Mouse (Mus musculus) intestine, embryonic 16.5 days (tissue): ENCODE results near the gene March4. TPM values are rescaled to one million over a fixed set of nuclear protein-coding genes. Genes with fewer than 3 reads are reported as not detected.

Experiments used
- ATAC-seq: fragments of 200-750 bp; cut with Nextera tagmentation; 2 replicates; pipeline ENCODE4 v1.8.0; 2017; ENCODE audit warnings: moderate TSS enrichment, moderate library complexity
- H3K27ac ChIP-seq: fragments of 300-500 bp; sonication (generic); 2 replicates; pipeline ENCODE4 v1.5.1; 2014; ENCODE audit warnings: mild to moderate bottlenecking, low read length
- H3K27me3 ChIP-seq: fragments of 300-500 bp; sonication (generic); replicated peaks from 2 replicates; pipeline ENCODE4 v1.6.1; 2014; ENCODE audit warnings: low read length, control low read depth, mixed read lengths; ENCODE audit not compliant: control insufficient read depth, insufficient read depth
- H3K36me3 ChIP-seq: fragments of 300-500 bp; sonication (generic); 2 replicates; pipeline ENCODE4 v1.6.1; 2014; ENCODE audit warnings: low read length, control low read depth; ENCODE audit not compliant: control insufficient read depth, insufficient read depth
- H3K4me1 ChIP-seq: fragments of 300-500 bp; sonication (generic); 2 replicates; pipeline ENCODE4 v1.6.1; 2014; ENCODE audit warnings: low read length, control low read depth, mixed read lengths; ENCODE audit not compliant: control insufficient read depth, insufficient read depth
- H3K4me2 ChIP-seq: fragments of 300-500 bp; sonication (generic); 2 replicates; pipeline ENCODE4 v1.6.1; 2014; ENCODE audit warnings: low read depth, low read length, control low read depth
- H3K4me3 ChIP-seq: fragments of 300-500 bp; sonication (generic); 2 replicates; pipeline ENCODE4 v1.5.1; 2014; ENCODE audit warnings: mild to moderate bottlenecking, low read length
- H3K9ac ChIP-seq: fragments of 300-500 bp; sonication (generic); 2 replicates; pipeline ENCODE4 v1.6.1; 2014; ENCODE audit warnings: low read depth, low read length
- H3K9me3 ChIP-seq: fragments of 300-500 bp; sonication (generic); 2 replicates; pipeline ENCODE4 v1.6.1; 2016; ENCODE audit warnings: low read length, control low read depth; ENCODE audit not compliant: control insufficient read depth
- WGBS: fragments of 180-500 bp; shearing (Covaris S2); extraction: QIAGEN DNeasy Blood & Tissue Kit; methylation state at CpG from one replicate; pipeline ENCODE4 v1.1.7; 2014; 5-methylcytosine and 5-hydroxymethylcytosine counted together
- polyA plus RNA-seq: library from polyadenylated mRNA; unstranded; fragments of >200 nt; fragmentation: Nextera tagmentation; extraction: Ambion mirVana; gene quantifications from 2 replicates; pipeline ENCODE4 v1.2.1, GENCODE M21; 2015

Gene March4
- polyA plus RNA-seq, 1 experiment from 2014 or later, result 0.32 TPM

- Histone ChIP-seq H3K9ac (no peak overlapping the region), H3K27ac (no peak overlapping the region), H3K4me1 (no peaks in the 10 kb centered on the region), H3K4me3 (no peak overlapping the region), H3K9me3 (no peaks in the 10 kb centered on the region), H3K4me2 (no peak overlapping the region), H3K36me3 (no peaks in the 10 kb centered on the region), H3K27me3 (no peaks in the 10 kb centered on the region)
- 50% methylated on average over 10 of the region's 10 CpGs for WGBS
- no peak for ATAC-seq
These were observed 30.5 kb downstream of the March4 start for GRCm38 (mm10) chr1:72506202-72506601.

- no peak overlapping the region for H3K4me3 ChIP-seq
- H3K4me1 ChIP-seq, result no peaks in the 10 kb centered on the region
- no peak for ATAC-seq
- H3K36me3 ChIP-seq, result no peaks in the 10 kb centered on the region
- WGBS, result 90% methylated on average over 5 of the region's 5 CpGs
- no peak overlapping the region for H3K4me2 ChIP-seq
- H3K27me3 ChIP-seq, result no peaks in the 10 kb centered on the region
- H3K9me3 ChIP-seq, result no peaks in the 10 kb centered on the region
- H3K27ac ChIP-seq, result no peak overlapping the region
- H3K9ac ChIP-seq, result no peak overlapping the region
These were observed 39.1 kb downstream of the March4 start for GRCm38 (mm10) chr1:72497609-72498008.

GRCm38 (mm10) chr1:72493454-72493853 is 43.3 kb downstream of the March4 start:
- Histone ChIP-seq H3K4me1 (no peaks in the 10 kb centered on the region), H3K27ac (no peak overlapping the region), H3K4me3 (no peak overlapping the region), H3K4me2 (no peak overlapping the region), H3K9ac (no peak overlapping the region), H3K9me3 (no peaks in the 10 kb centered on the region), H3K36me3 (no peaks in the 10 kb centered on the region), H3K27me3 (no peaks in the 10 kb centered on the region)
- no peak for ATAC-seq
- 84% methylated on average over 3 of the region's 3 CpGs for WGBS

- Histone ChIP-seq H3K4me2 (no peak overlapping the region), H3K4me3 (no peak overlapping the region), H3K36me3 (no peaks in the 10 kb centered on the region), H3K27me3 (no peaks in the 10 kb centered on the region), H3K9ac (no peak overlapping the region), H3K27ac (no peak overlapping the region), H3K9me3 (no peaks in the 10 kb centered on the region), H3K4me1 (no peaks in the 10 kb centered on the region)
- no peak for ATAC-seq
- 87% methylated on average over 10 of the region's 10 CpGs for WGBS
These were observed 44.1 kb downstream of the March4 start for GRCm38 (mm10) chr1:72492666-72493065.

GRCm38 (mm10) chr1:72491307-72491706 is 45.4 kb downstream of the March4 start:
- WGBS, result 75% methylated on average over 5 of the region's 5 CpGs
- H3K9ac ChIP-seq, result no peak overlapping the region
- no peaks in the 10 kb centered on the region for H3K9me3 ChIP-seq
- ATAC-seq, result no peak
- H3K27me3 ChIP-seq, result no peaks in the 10 kb centered on the region
- no peak overlapping the region for H3K4me3 ChIP-seq
- H3K4me1 ChIP-seq, result no peaks in the 10 kb centered on the region
- H3K4me2 ChIP-seq, result no peak overlapping the region
- H3K36me3 ChIP-seq, result no peaks in the 10 kb centered on the region
- H3K27ac ChIP-seq, result no peak overlapping the region

GRCm38 (mm10) chr1:72490801-72491200 is 45.9 kb downstream of the March4 start:
- H3K27ac ChIP-seq, result no peak overlapping the region
- H3K4me1 ChIP-seq, result no peaks in the 10 kb centered on the region
- ATAC-seq, result no peak
- no peaks in the 10 kb centered on the region for H3K9me3 ChIP-seq
- no peak overlapping the region for H3K4me2 ChIP-seq
- no peak overlapping the region for H3K9ac ChIP-seq
- H3K4me3 ChIP-seq, result no peak overlapping the region
- H3K36me3 ChIP-seq, result no peaks in the 10 kb centered on the region
- 70% methylated on average over 3 of the region's 3 CpGs for WGBS
- no peaks in the 10 kb centered on the region for H3K27me3 ChIP-seq

- Histone ChIP-seq H3K9me3 (no peaks in the 10 kb centered on the region), H3K27me3 (no peaks in the 10 kb centered on the region), H3K36me3 (no peaks in the 10 kb centered on the region), H3K9ac (no peak overlapping the region), H3K4me1 (no peaks in the 10 kb centered on the region), H3K4me3 (no peak overlapping the region), H3K4me2 (no peak overlapping the region), H3K27ac (no peak overlapping the region)
- ATAC-seq, result no peak
- 16% methylated on average over 8 of the region's 8 CpGs for WGBS
These were observed 46.5 kb downstream of the March4 start for GRCm38 (mm10) chr1:72490193-72490592.

- no peaks in the 10 kb centered on the region for H3K36me3 ChIP-seq
- H3K4me1 ChIP-seq, result no peaks in the 10 kb centered on the region
- H3K27me3 ChIP-seq, result no peaks in the 10 kb centered on the region
- no peak for ATAC-seq
- no peak overlapping the region for H3K27ac ChIP-seq
- no peak overlapping the region for H3K4me2 ChIP-seq
- no peaks in the 10 kb centered on the region for H3K9me3 ChIP-seq
- WGBS, result 83% methylated on average over 2 of the region's 2 CpGs
- H3K4me3 ChIP-seq, result no peak overlapping the region
- H3K9ac ChIP-seq, result no peak overlapping the region
These were observed 60.1 kb downstream of the March4 start for GRCm38 (mm10) chr1:72476594-72476993.

GRCm38 (mm10) chr1:72469075-72469474 is 67.7 kb downstream of the March4 start:
- H3K4me3 ChIP-seq, result no peak overlapping the region
- no peaks in the 10 kb centered on the region for H3K27me3 ChIP-seq
- ATAC-seq, result no peak

GRCm38 (mm10) chr1:72468466-72469003 is 68.2 kb downstream of the March4 start:
- no peak overlapping the region for H3K4me2 ChIP-seq
- H3K27me3 ChIP-seq, result no peaks in the 10 kb centered on the region
- 57% methylated on average over 5 of the region's 5 CpGs for WGBS
- H3K9ac ChIP-seq, result no peak overlapping the region
- no peaks in the 10 kb centered on the region for H3K36me3 ChIP-seq
- ATAC-seq, result no peak
- H3K9me3 ChIP-seq, result no peaks in the 10 kb centered on the region
- H3K4me3 ChIP-seq, result no peak overlapping the region
- H3K4me1 ChIP-seq, result no peaks in the 10 kb centered on the region; the same call in 1 of the 2 replicates
- no peak overlapping the region for H3K27ac ChIP-seq

More at GRCm38 (mm10) chr1:72469075-72469474, 67.7 kb downstream of the March4 start:
- no peak overlapping the region for H3K9ac ChIP-seq
- no peaks in the 10 kb centered on the region for H3K36me3 ChIP-seq
- no peak overlapping the region for H3K4me2 ChIP-seq
- 88% methylated on average over 2 of the region's 2 CpGs for WGBS
- no peak overlapping the region for H3K27ac ChIP-seq
- H3K9me3 ChIP-seq, result no peaks in the 10 kb centered on the region
- H3K4me1 ChIP-seq, result no peaks in the 10 kb centered on the region; the same call in 1 of the 2 replicates
